Mouse (Mus musculus) ES-Bruce4 (cell line): ENCODE data around the gene B3glct.

ENCODE experiments used
- CTCF ChIP-seq: IDR thresholded peaks from one replicate; pipeline ENCODE4 v1.8.1; 2011; ENCODE audit warnings: low read depth, low read length
- EP300 ChIP-seq: IDR thresholded peaks from 2 replicates; pipeline ENCODE4 v1.6.1; 2011; ENCODE audit warnings: low read depth, low read length; ENCODE audit not compliant: insufficient read depth

DNA sequence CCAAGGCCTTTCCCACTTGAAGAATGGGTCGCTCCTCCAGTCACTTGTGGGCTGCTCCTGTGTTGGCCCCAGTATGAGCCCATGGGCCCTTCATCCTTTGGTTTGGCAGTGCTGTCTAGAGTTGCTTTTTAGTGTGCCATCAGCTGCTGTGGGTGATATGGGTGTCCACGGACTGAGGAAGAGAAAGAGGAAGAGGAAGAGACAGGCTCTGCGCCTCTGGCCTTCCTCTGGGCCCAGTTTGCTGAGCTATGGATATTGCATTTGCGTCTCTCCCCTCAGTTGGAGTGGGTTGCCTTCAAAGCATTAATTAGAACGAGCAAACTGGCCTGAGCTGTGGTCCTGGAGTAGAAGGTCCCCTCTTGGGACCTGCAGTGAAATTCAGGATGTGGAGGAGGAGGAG is 11.8 kb downstream of the B3glct start:
- TF ChIP-seq EP300 (no peak), CTCF (no peak)
